Mouse (Mus musculus): ENCODE results near the gene Pi4k2b.
"Not testable (repeated sequence)": the region's sequence is repeated elsewhere in the genome, so short reads cannot be mapped to it uniquely, and the experiment has no call there.

The Pi4k2b gene

GRCm38 (mm10) chr5:52741391-52742111 lies at the start of gene Pi4k2b:
TSS of gene Pi4k2b (plus strand) at chr5:52741574.
- no peak for DNase-seq (ENCODE audit: low read depth)

GRCm38 (mm10) chr5:52697291-52697690 lies 44.1 kb upstream of the Pi4k2b start:
- DNase-seq (ENCODE audit: low read depth): no peak

DNA sequence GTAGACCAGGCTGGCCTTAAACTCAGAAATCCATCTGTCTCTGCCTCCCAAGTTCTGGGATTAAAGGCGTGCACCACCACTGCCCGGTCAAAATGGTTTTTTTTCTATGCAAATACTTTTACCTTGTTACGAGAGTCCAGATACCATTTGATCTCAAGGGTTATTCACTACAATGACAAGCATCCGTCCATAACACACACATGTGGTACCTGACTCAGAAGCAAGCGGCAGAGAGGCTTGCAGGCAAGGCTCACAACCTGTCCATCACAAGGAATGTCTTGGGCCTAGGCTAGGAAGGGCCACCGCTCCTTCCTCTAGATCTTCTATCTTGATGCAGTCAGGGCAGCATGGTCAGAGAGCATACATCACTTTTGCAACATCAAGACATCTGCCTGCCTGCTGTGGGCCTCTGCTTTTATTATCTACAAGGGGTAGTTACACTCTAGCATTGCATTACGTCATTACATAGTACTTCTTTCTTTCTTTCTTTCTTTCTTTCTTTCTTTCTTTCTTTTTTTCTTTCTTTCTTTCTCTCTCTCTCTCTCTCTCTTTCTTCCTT lies 43.4 kb upstream of the Pi4k2b start:
- not testable (repeated sequence) for DNase-seq (ENCODE audit: low read depth)

DNA sequence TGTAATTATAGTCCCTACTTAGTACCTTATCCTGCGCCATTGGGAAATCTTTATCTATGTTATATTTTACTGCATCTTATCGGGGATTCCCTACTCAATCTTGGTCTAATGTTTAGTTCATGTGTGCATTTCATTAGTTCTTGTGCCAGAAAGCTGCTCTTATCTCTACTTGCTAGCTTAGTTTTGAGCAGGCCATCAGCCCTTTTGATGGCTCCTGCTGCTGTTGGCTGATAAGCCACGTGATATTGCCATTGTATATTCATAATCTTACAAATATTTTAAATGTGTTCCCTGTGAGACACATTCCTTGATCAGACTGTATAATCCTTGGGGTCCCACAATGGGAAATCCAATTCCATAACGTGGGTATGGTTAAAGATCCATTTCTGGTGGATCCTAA lies 36.8 kb upstream of the Pi4k2b start:
- no peak for DNase-seq (ENCODE audit: low read depth)

GRCm38 (mm10) chr5:52712704-52713103 lies 28.7 kb upstream of the Pi4k2b start:
- DNase-seq (ENCODE audit: low read depth): no peak

- DNase-seq (ENCODE audit: low read depth): no peak
Measured at GRCm38 (mm10) chr5:52716742-52717448, 24.5 kb upstream of the Pi4k2b start.

DNA sequence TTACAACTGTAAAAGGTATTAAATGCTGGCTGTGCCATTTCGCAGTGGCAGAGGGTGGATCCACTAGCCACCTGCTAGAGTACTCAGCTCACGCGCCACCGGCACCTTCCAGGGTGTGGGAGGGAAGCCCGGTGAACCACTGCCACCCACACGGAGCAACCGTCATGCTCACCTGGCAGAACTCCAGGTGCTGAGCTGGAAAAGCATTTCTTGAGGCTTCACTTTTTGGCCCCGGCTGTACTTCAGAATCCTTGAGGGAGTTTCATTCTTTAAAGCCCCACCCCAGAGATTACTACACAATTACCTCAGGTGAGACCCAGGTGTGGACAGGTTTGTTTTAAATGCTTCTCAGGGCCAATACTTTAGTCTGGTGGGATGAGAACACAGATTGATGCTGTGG lies 20.4 kb upstream of the Pi4k2b start:
- no peak for DNase-seq (ENCODE audit: low read depth)

- no peak for DNase-seq (ENCODE audit: low read depth)
Measured at GRCm38 (mm10) chr5:52727747-52728146, 13.6 kb upstream of the Pi4k2b start.

GRCm38 (mm10) chr5:52732811-52733210 lies 8.6 kb upstream of the Pi4k2b start:
- DNase-seq (ENCODE audit: low read depth): no peak

GRCm38 (mm10) chr5:52736046-52736445 lies 5.3 kb upstream of the Pi4k2b start:
- DNase-seq (ENCODE audit: low read depth): no peak

DNA sequence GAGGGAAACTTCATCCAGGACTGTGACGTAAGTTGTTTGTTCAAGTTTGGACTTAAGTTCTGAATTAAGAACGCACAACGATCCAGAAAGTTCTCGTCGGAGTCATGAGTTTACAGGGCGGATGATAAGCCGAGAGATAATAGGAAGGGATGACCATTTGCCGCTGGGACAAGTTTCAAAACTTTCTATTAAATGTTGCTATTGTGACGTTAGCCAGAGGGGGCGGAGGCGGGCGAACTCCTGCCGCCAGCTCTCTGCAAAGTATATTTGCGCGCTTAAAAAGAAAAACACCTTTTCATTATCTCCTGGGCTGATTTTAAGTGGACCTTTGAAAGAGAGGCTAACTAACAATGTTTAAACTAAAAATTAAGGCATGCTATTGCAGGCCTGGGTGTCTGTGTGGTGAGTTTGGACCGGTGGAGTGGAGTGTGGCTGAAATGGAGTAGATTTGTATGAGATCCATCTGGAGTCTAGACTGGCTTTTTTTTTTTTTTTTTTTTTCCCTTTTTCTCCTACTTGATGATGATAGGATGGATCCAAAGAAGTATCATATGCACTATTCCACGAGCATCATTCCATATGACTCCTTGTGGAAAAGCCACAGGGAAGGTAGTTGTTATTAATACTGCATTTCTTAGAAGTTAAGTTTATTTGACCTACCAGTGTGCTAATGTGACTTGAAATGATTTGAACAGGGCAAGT lies 889 bp downstream of the Pi4k2b start:
- no peak for DNase-seq (ENCODE audit: low read depth)

DNA sequence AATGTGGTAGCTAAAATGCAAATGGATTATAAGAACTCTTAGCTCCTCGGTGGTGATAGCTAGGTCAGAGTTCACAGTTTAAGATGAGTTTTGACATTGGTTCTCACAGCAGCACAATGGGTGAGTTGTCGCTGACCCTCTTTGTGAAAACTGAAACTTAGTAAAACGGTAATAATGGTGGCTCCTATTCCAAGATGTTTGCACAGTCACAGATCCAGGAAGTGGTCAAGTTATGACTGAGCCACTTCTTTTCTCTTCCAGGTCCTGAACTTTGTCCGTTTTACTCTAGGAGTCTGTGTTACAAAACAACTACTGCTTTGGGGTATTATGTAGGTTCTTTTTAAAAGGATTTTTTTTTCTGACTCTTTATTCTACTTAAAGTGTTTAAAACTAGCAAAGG lies 1.9 kb downstream of the Pi4k2b start:
- no peak for DNase-seq (ENCODE audit: low read depth)

- no peak for DNase-seq (ENCODE audit: low read depth)
Measured at GRCm38 (mm10) chr5:52746920-52747319, 5.5 kb downstream of the Pi4k2b start.

DNA sequence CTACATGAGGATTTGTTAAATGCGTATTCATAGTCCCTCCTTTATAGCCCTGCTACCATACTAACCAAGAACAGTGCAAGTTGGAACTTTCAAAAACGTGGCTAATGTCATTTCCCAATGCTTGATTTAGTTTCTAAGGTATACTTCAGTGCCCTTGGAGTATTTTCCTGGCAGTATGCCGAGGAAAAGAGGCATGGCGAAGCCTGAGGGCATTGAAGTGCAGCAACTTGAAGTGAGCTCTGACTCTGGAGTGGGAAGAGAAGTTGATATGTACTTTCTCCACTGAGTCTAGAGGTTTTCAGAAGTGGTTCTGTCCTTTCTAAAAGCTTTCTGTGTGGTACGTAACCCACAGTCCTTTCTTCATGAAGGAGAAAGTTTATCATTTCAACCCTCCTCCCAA lies 7.4 kb downstream of the Pi4k2b start:
- no peak for DNase-seq (ENCODE audit: low read depth)

DNA sequence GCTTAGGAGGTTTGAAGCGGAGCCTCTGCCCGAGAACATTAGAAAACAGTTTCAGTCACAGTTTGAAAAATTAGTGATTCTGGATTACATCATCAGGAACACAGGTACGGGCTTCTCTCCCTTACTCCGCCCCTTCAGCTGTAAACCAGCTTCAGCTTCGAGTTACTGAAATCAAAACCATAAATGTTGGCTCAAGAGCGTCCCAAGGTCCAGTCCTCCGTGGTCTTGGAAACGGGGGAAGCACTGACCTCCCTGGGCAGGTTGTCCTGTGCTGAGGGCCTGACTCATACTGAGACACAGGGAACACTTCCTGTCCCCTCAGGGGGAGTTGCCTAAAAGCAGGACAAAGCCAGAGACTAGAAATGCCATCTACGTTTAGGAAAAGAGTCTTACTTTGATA lies 11.8 kb downstream of the Pi4k2b start:
- DNase-seq (ENCODE audit: low read depth): no peak

DNA sequence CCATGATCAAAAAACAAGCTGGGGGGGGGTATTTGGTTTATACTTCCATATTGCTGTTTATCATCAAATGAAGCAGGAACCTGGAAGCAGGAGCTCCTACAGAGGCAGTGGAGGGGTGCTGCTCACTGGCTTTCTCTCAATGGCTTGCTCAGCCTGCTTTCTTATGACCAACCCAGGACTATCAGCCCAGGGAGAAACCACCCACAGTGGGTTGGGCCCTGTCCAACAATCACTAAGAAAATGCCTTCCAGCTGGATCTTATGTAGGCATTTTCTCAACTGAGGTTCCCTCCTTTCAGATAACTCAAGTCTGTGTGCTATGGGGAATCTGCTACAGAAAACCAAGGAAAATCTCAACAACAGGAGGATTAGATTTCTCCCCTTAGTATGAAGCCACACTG lies 12.8 kb downstream of the Pi4k2b start:
- no peak for DNase-seq (ENCODE audit: low read depth)

DNA sequence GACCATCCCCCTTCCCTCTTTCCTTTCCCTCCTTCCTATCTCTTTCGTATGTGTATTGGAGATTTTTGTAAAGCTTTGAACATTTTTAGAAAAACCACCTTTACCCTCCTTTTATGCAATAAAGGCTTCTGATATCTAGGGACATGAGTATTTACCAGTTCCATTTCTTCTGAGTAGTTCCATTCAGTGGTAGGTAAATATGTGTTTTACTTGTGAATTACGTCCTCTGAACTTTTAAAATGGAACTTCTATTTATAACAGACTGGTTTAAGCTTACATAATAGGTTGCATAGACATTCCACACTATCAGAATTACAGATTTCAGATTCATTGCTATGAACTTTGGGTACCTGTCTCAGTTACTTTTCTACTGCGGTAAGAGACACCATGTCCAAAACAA lies 14.0 kb downstream of the Pi4k2b start:
- no peak for DNase-seq (ENCODE audit: low read depth)

GRCm38 (mm10) chr5:52755989-52756388 lies 14.6 kb downstream of the Pi4k2b start:
- DNase-seq (ENCODE audit: low read depth): no peak

DNA sequence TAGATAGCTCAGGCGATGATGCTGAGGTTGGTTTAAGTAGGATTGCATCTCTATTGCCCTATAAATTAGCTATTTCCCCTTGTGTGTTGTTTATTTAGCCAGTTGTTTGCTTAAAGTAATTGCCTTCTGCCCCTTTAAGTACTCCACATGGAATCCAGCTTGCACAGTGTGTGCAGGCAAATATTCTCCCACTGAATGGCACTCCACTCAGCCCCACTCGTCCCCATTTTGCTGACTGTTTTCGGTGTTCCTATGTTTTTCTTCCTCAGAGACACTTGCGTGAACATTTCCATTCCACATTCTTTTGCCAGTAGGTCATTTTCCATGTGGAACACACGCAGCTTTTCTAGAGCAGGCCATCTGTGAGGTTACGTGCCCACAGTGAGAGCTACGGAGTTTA lies 21.2 kb downstream of the Pi4k2b start:
- DNase-seq (ENCODE audit: low read depth): no peak

DNA sequence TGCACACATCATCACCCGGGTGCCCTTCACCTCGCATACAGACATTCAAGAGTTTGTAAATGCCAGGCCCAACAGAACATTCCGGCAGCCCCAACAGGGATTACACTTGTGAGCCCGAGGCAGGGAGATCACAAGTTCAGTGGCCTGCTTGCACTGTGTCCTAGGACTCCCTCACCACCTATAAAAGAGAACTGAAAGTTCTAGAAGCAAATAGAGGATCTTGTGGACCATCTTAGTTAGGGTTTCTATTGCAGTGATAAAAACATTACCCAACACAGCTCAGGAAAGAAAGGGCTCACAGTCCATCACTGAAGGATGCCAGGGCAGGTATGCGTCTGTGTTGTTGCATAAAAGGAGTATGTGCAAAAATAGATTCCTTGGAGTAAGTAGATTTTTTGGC lies 32.9 kb downstream of the Pi4k2b start:
- DNase-seq (ENCODE audit: low read depth): no peak

- no peak for DNase-seq (ENCODE audit: low read depth)
Measured at GRCm38 (mm10) chr5:52775237-52775636, 33.9 kb downstream of the Pi4k2b start, which contains the start of gene Zcchc4. TSS of gene Zcchc4 (plus strand) at chr5:52775409.

DNA sequence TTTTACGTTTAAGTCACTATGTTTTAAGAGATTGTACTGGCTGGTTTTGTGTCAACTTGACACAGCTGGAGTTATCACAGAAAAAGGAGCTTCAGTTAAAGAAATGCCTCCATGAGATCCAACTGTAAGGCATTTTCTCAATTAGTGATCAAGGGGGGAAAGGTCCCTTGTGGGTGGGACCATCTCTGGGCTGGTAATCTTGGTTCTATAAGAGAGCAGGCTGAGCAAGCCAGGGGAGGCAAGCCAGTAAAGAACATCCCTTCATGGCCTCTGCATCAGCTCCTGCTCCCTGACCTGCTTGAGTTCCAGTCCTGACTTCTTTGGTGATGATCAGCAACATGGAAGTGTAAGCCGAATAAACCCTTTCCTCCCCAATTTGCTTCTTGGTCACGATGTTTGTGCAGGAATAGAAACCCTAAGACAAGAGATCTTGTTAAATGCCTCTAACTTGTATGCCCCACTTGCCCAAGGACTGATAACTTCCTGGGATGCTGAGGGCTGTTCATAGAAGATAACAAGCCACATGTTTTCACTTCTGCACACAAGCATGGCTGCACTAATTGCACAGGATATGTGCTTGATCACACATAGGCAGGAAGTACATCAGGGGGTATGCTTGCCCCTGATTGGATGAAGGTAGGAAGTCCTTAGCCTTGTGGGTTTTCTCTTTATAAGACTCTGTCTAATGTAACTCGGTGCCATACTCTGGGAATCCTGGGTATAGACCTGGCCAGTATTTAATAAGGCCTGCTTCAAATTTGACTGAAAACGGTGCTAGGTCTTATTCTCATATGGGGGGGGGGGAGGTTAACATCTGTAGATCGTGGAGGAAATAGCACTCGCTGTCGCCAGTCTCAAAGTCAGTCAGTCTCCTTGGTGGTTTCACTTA lies 35.3 kb downstream of the Pi4k2b start:
- DNase-seq (ENCODE audit: low read depth): not testable (repeated sequence)
